Mouse (Mus musculus) cortical plate, adult 2 months (tissue): ENCODE data around the gene Adgrl1. TPM values are rescaled to one million over a fixed set of nuclear protein-coding genes. Genes with fewer than 3 reads are reported as not detected.

ENCODE experiments used
- H3K27ac ChIP-seq: fragments of 200-500 bp; 2 replicates; pipeline ENCODE4 v1.5.1; 2012; ENCODE audit warnings: low read length, control low read depth, inconsistent platforms; ENCODE audit not compliant: insufficient read depth
- H3K4me1 ChIP-seq: fragments of 200-500 bp; 2 replicates; pipeline ENCODE4 v1.6.1; 2011; ENCODE audit warnings: low read length; ENCODE audit not compliant: control insufficient read depth, insufficient read depth
- H3K4me3 ChIP-seq: fragments of 200-500 bp; 2 replicates; pipeline ENCODE4 v1.5.1; 2011; ENCODE audit warnings: mild to moderate bottlenecking, low read length, control low read depth; ENCODE audit not compliant: insufficient read depth
- CTCF ChIP-seq: fragments of 200-500 bp; IDR thresholded peaks from 2 replicates; pipeline ENCODE4 v1.5.1; 2011; ENCODE audit warnings: mild to moderate bottlenecking, control low read depth, low read length; ENCODE audit not compliant: insufficient read depth; ENCODE audit errors: extremely low read depth
- POLR2A ChIP-seq: fragments of 200-500 bp; IDR thresholded peaks from 2 replicates; pipeline ENCODE4 v1.6.1; 2011; ENCODE audit warnings: mild to moderate bottlenecking, low read length, control low read depth; ENCODE audit not compliant: insufficient read depth; ENCODE audit errors: extremely low read depth
- polyA plus RNA-seq: library from polyadenylated mRNA; depleted of rRNA; stranded (reverse); fragments of >200 nt; gene quantifications from 2 replicates; pipeline ENCODE4 v1.2.3, GENCODE M21; 2012

Gene Adgrl1
- polyA plus RNA-seq, 1 experiment = 241 TPM

GRCm38 (mm10) chr8:83938330-83938729 lies 38.4 kb downstream of the Adgrl1 start:
- TF ChIP-seq POLR2A = no peak
- Histone ChIP-seq H3K4me3 (no peak overlapping the region), H3K4me1 (peaks cover 4% of the 10 kb centered on the region; the same call in 1 of the 2 replicates), H3K27ac (no peak overlapping the region)

- Histone ChIP-seq H3K4me3 (no peak overlapping the region), H3K4me1 (peaks cover 4% of the 10 kb centered on the region; the same call in 1 of the 2 replicates), H3K27ac (no peak overlapping the region)
- no peak for TF ChIP-seq CTCF
- no peak for TF ChIP-seq POLR2A
Observed at GRCm38 (mm10) chr8:83941066-83941677, 41.3 kb downstream of the Adgrl1 start.

- Histone ChIP-seq H3K4me1 (peaks cover 4% of the 10 kb centered on the region; the same call in 1 of the 2 replicates), H3K27ac (no peak overlapping the region), H3K4me3 (no peak overlapping the region)
- TF ChIP-seq CTCF (no peak), POLR2A (no peak)
Observed at GRCm38 (mm10) chr8:83942446-83942845, 42.5 kb downstream of the Adgrl1 start.

- no peak overlapping the region for H3K27ac ChIP-seq
- TF ChIP-seq POLR2A = no peak
- TF ChIP-seq CTCF = no peak
- H3K4me3 ChIP-seq = no peak overlapping the region
- H3K4me1 ChIP-seq = peaks cover 4% of the 10 kb centered on the region; the same call in 1 of the 2 replicates
Observed at GRCm38 (mm10) chr8:83945540-83945939, 45.6 kb downstream of the Adgrl1 start.

GRCm38 (mm10) chr8:83954749-83955105 lies 54.8 kb downstream of the Adgrl1 start:
- no peaks in the 10 kb centered on the region for H3K4me1 ChIP-seq
- no peak overlapping the region for H3K27ac ChIP-seq
- TF ChIP-seq CTCF (no peak), POLR2A (no peak)
- H3K4me3 ChIP-seq = peak overlapping the region; percentile 38

- H3K4me1 ChIP-seq = no peaks in the 10 kb centered on the region
- H3K27ac ChIP-seq = no peak within 1 kb of the TSS
- TF ChIP-seq CTCF (peak; percentile 79), POLR2A (peak; percentile 44; the same call in 1 of the 2 replicates)
- peak within 1 kb of the TSS; percentile 38 for H3K4me3 ChIP-seq
Observed at GRCm38 (mm10) chr8:83955106-83955957, 55.4 kb downstream of the Adgrl1 start, which contains the start of the genes Gm10644 and Asf1b. Gene Gm10644 (minus strand): TSS chr8:83955205. Gene Asf1b (plus strand): TSS chr8:83955507.

GRCm38 (mm10) chr8:83955958-83956218 lies 56.0 kb downstream of the Adgrl1 start:
- Histone ChIP-seq H3K4me3 (peak overlapping the region; percentile 24; the same call in 1 of the 2 replicates), H3K4me1 (no peaks in the 10 kb centered on the region), H3K27ac (no peak overlapping the region)
- no peak for TF ChIP-seq POLR2A
- no peak for TF ChIP-seq CTCF

- Histone ChIP-seq H3K4me3 (no peak overlapping the region), H3K27ac (no peak overlapping the region), H3K4me1 (no peaks in the 10 kb centered on the region)
- 0 out of 2 replicates have a peak, but pooled peaks have one; percentile 14 for TF ChIP-seq CTCF
- TF ChIP-seq POLR2A = no peak
Observed at GRCm38 (mm10) chr8:83956789-83957188, 56.9 kb downstream of the Adgrl1 start.

GRCm38 (mm10) chr8:83964015-83964765 lies 64.3 kb downstream of the Adgrl1 start:
- TF ChIP-seq CTCF (no peak), POLR2A (no peak)

GRCm38 (mm10) chr8:83967701-83968100 lies 67.8 kb downstream of the Adgrl1 start:
- no peak overlapping the region for H3K27ac ChIP-seq
- H3K4me3 ChIP-seq = no peak overlapping the region
- no peaks in the 10 kb centered on the region for H3K4me1 ChIP-seq
- no peak for TF ChIP-seq POLR2A
- no peak for TF ChIP-seq CTCF

More at GRCm38 (mm10) chr8:83964015-83964765, 64.3 kb downstream of the Adgrl1 start:
- H3K4me3 ChIP-seq = no peak overlapping the region
- no peak overlapping the region for H3K27ac ChIP-seq
- no peaks in the 10 kb centered on the region for H3K4me1 ChIP-seq
